Mouse (Mus musculus) forebrain, embryonic 14.5 days (tissue): ENCODE data around the gene Lrrc4. TPM values are rescaled to one million over a fixed set of nuclear protein-coding genes. Genes with fewer than 3 reads are reported as not detected.

ENCODE experiments used
- ATAC-seq: fragments of 200-750 bp; cut with Nextera tagmentation; 2 replicates; pipeline ENCODE4 v1.8.0; 2017; ENCODE audit warnings: mild to moderate bottlenecking, moderate library complexity
- DNase-seq: peaks from one replicate; pipeline ENCODE4 v3.0.0-alpha.2; 2015; ENCODE audit warnings: low spot score
- H3K27ac ChIP-seq: fragments of 300-500 bp; sonication (generic); 2 replicates; pipeline ENCODE4 v1.5.1; 2014; ENCODE audit warnings: low read depth, mild to moderate bottlenecking, control low read depth, low read length, moderate library complexity
- H3K27me3 ChIP-seq: fragments of 300-500 bp; sonication (generic); replicated peaks from 2 replicates; pipeline ENCODE4 v1.6.1; 2014; ENCODE audit warnings: low read length, control low read depth, mixed read lengths; ENCODE audit not compliant: control insufficient read depth, insufficient read depth
- H3K36me3 ChIP-seq: fragments of 300-500 bp; sonication (generic); 2 replicates; pipeline ENCODE4 v1.6.1; 2014; ENCODE audit warnings: low read length, control low read depth; ENCODE audit not compliant: control insufficient read depth, insufficient read depth
- H3K4me1 ChIP-seq: fragments of 300-500 bp; sonication (generic); 2 replicates; pipeline ENCODE4 v1.6.1; 2014; ENCODE audit warnings: antibody characterized with exemption, low read length, control low read depth; ENCODE audit not compliant: control insufficient read depth, insufficient read depth
- H3K4me2 ChIP-seq: fragments of 300-500 bp; sonication (generic); 2 replicates; pipeline ENCODE4 v1.6.1; 2014; ENCODE audit warnings: mild to moderate bottlenecking, control low read depth, low read length
- H3K4me3 ChIP-seq: fragments of 300-500 bp; sonication (generic); 2 replicates; pipeline ENCODE4 v1.5.1; 2014; ENCODE audit warnings: low read depth, low read length, control low read depth
- H3K9ac ChIP-seq: fragments of 300-500 bp; sonication (generic); 2 replicates; pipeline ENCODE4 v1.6.1; 2014; ENCODE audit warnings: mild to moderate bottlenecking, low read length, control low read depth, moderate library complexity
- H3K9me3 ChIP-seq: fragments of 300-500 bp; sonication (generic); replicated peaks from 2 replicates; pipeline ENCODE4 v1.6.1; 2016; ENCODE audit warnings: low read length, control low read depth, mixed read lengths; ENCODE audit not compliant: control insufficient read depth
- WGBS: fragments of 180-500 bp; shearing (Covaris S2); extraction: QIAGEN DNeasy Blood & Tissue Kit; methylation state at CpG from one replicate; pipeline ENCODE4 v1.1.7; 2014; 5-methylcytosine and 5-hydroxymethylcytosine counted together
- polyA plus RNA-seq: library from polyadenylated mRNA; unstranded; fragments of >200 nt; fragmentation: Nextera tagmentation; extraction: Ambion mirVana; gene quantifications from 2 replicates; pipeline ENCODE4 v1.2.1, GENCODE M21; 2014

Gene Lrrc4
- polyA plus RNA-seq, 1 experiment from 2014 or later, result 5.8 TPM

DNA sequence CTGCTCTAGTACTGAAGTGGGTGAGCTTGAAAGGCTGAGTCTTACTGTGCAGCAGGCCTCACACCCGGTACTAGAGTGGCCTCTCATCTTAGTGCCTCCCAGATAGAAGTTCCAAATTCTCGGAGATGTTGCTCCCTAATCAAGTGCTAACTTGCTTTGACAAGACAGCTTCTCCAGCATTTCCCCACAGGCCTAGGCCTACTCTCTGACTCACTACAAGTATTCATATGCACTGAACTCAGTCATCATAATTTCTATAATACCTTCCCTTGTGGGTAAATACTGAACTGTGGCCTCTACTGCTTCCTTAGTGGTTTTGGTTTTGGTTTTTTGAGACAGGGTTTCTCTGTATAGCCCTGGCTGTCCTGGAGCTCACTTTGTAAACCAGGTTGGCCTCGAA, 8.2 kb downstream of the Lrrc4 start:
- H3K4me2 ChIP-seq, result no peak overlapping the region
- no peaks in the 10 kb centered on the region for H3K27me3 ChIP-seq
- H3K4me3 ChIP-seq, result no peak overlapping the region
- no peak overlapping the region for H3K27ac ChIP-seq
- DNase-seq (no peak), ATAC-seq (no peak)
- no peaks in the 10 kb centered on the region for H3K9me3 ChIP-seq
- 86% methylated on average over 3 of the region's 3 CpGs for WGBS
- peaks cover 13% of the 10 kb centered on the region; the same call in 1 of the 2 replicates for H3K36me3 ChIP-seq
- H3K9ac ChIP-seq, result no peak overlapping the region
- peaks cover 35% of the 10 kb centered on the region for H3K4me1 ChIP-seq

DNA sequence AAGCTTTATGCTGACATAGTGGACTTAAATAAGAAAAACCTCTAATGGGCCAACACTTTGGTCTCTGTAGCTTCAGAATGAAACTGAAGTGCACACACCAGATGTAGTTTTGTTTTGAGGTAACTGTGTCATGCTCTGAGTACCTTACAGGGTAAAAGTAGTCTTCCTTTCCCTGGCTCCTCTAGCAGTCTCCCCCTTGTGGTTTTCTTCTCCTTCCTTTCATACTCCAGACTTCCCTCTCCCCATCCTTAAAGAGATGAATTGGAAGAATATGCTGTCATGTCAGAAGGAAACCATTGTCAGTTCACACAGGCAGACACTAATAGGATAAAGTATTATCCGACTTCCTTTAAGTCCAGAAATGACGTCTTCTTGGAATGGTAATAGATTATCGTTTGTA, 9.3 kb downstream of the Lrrc4 start:
- 79% methylated on average over 3 of the region's 3 CpGs for WGBS
- no peak for DNase-seq
- H3K36me3 ChIP-seq, result peaks cover 13% of the 10 kb centered on the region; the same call in 1 of the 2 replicates
- no peak overlapping the region for H3K4me3 ChIP-seq
- H3K4me2 ChIP-seq, result no peak overlapping the region
- H3K27ac ChIP-seq, result no peak overlapping the region
- H3K27me3 ChIP-seq, result no peaks in the 10 kb centered on the region
- ATAC-seq, result no peak
- peaks cover 25% of the 10 kb centered on the region for H3K4me1 ChIP-seq
- H3K9me3 ChIP-seq, result no peaks in the 10 kb centered on the region
- no peak overlapping the region for H3K9ac ChIP-seq

DNA sequence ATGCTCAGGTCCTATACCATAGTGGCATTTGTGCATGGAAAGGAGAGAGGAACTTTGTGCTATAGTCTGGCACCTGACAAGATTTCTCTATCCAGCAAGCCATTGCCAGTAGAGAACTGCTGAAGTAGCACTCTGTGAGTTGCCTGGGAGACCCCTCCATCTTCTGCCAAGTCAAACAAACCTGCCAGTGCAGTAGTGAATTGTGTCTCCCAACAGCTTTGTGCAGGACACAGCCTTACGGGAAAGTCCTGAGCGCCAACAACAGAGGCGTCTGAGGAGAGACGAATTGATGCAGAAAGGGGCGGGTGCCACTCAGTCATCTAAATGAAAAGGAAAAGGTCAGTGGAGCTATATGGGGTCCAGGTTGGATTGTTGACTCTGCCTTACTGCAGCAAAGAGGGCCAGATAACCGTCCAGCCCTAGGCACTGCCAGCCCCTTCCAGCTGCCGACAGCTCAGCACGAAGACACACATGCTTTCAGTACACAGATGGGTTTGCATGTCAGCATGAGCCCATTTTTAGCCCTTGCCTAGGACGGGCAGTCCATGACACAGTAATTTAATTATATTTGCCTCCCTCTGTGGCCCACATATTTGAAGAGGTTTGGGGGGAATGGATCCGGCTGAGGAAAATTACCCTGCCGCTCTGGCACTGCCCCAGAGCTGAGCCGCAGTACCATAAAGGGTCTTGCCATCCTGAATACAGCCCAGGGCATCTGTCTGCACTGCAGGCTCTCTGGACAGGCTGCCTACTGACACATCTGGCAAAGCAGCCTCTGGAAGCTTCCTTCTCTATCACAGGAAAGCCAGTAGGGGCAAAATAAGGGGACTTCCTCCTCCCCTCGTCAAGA, 11.8 kb downstream of the Lrrc4 start:
- WGBS, result 72% methylated on average over 13 of the region's 13 CpGs
- H3K27me3 ChIP-seq, result no peaks in the 10 kb centered on the region
- peaks cover 22% of the 10 kb centered on the region; the same call in 1 of the 2 replicates for H3K36me3 ChIP-seq
- H3K4me3 ChIP-seq, result no peak overlapping the region
- H3K9me3 ChIP-seq, result no peaks in the 10 kb centered on the region
- H3K9ac ChIP-seq, result no peak overlapping the region
- H3K4me1 ChIP-seq, result peaks cover 7% of the 10 kb centered on the region; the same call in 1 of the 2 replicates
- ATAC-seq (peak; percentile 27; the same call in 1 of the 2 replicates), DNase-seq (peak; percentile 40)
- H3K27ac ChIP-seq, result no peak overlapping the region
- H3K4me2 ChIP-seq, result no peak overlapping the region

DNA sequence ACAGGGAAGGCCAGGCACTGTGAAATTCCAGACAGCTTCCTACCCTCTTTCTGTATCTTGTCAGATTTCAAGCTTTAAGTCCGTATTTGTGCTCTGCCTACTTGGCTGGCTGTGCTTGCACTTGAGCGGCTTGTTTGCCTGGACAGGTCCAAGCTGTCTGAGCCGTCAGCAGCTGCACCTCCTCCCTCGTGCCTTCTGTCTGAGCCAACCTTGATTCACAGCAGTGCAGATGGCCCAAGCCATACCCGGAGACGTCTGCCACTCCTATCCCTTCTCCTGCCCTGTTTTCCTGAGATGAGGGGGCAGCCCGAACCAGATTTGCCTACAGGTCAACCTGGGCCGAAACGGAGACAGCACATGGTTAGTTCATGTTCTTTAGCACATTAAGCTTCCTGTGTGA, 14.5 kb downstream of the Lrrc4 start:
- no peaks in the 10 kb centered on the region for H3K27me3 ChIP-seq
- H3K9me3 ChIP-seq, result no peaks in the 10 kb centered on the region
- peak; percentile 76 for ATAC-seq
- 63% methylated on average over 9 of the region's 9 CpGs for WGBS
- no peak overlapping the region for H3K9ac ChIP-seq
- peaks cover 7% of the 10 kb centered on the region; the same call in 1 of the 2 replicates for H3K4me1 ChIP-seq
- no peak overlapping the region for H3K4me3 ChIP-seq
- H3K36me3 ChIP-seq, result peaks cover 17% of the 10 kb centered on the region; the same call in 1 of the 2 replicates
- no peak overlapping the region for H3K27ac ChIP-seq
- no peak overlapping the region for H3K4me2 ChIP-seq
- DNase-seq, result peak; percentile 54

DNA sequence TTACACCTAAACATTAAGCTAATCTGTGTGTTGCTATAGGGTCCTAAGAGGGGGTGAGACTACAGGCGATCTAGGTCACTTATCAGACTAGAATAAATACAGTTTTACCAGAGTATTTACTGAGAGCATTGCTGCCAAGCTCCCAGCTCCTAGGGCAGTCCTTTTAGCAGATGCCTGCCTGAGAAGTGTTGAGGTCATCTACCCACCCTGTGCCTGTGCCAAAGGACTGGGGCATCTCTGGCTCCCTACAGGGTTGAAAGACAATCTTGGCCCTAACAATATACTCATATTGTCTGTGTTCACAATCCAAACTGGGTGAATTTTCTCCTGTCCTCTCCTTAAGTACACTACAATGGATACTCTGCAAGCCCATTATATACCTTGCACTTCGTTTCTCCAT, 16.7 kb downstream of the Lrrc4 start:
- Histone ChIP-seq H3K9me3 (no peaks in the 10 kb centered on the region), H3K36me3 (peaks cover 9% of the 10 kb centered on the region; the same call in 1 of the 2 replicates), H3K9ac (no peak overlapping the region), H3K4me1 (peaks cover 7% of the 10 kb centered on the region; the same call in 1 of the 2 replicates), H3K27ac (no peak overlapping the region), H3K4me3 (no peak overlapping the region), H3K4me2 (no peak overlapping the region), H3K27me3 (no peaks in the 10 kb centered on the region)
- DNase-seq, result no peak
- WGBS, result 66% methylated on average over 2 of the region's 2 CpGs
- ATAC-seq, result no peak

DNA sequence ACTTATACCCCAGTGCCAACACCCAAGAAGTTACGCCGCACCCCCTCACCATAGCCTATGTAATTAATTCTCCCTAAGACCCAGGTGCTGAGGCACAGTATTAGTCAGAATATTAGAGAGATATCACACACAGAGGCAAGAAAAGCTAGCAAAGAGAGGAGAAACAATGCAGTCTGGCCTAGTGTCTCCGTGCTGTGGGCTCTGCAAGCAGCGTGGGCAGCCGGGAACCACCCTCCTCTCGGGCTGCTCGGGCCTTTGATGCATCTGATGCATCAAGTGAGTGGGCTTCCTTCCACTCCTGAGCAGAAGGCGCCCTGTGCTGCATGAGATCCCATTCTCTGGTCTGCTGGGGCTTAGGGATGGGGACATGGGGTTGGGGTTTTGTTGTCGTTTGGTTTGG, 18.5 kb downstream of the Lrrc4 start:
- Histone ChIP-seq H3K27me3 (no peaks in the 10 kb centered on the region), H3K36me3 (peaks cover 14% of the 10 kb centered on the region; the same call in 1 of the 2 replicates), H3K9me3 (no peaks in the 10 kb centered on the region), H3K4me3 (no peak overlapping the region), H3K4me2 (no peak overlapping the region), H3K9ac (no peak overlapping the region), H3K4me1 (no peaks in the 10 kb centered on the region; the same call in 1 of the 2 replicates), H3K27ac (no peak overlapping the region)
- DNase-seq (no peak), ATAC-seq (no peak)
- 86% methylated on average over 9 of the region's 9 CpGs for WGBS

DNA sequence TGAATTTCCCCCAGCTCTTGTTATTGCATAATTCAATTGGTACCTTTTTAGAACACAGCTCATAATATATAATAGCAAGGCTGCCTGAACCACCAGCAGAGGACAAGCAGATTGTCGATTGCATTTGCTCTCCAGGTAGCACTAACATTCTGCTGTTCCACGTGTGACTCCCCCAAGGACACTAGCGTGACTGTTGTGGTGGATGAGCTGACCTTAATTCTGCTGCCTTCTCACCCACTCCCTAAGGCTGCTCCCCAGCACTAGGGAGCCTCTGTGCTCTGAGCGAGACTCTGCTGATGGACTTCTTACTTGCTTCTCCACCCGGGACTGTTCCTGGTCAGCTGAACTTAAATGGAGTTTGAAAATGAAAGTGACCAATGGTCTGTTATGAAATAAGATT, 26.8 kb downstream of the Lrrc4 start:
- H3K27ac ChIP-seq, result no peak overlapping the region
- 91% methylated on average over 5 of the region's 5 CpGs for WGBS
- no peak for ATAC-seq
- no peak overlapping the region for H3K4me2 ChIP-seq
- no peak overlapping the region for H3K4me3 ChIP-seq
- H3K9me3 ChIP-seq, result no peaks in the 10 kb centered on the region
- peaks cover 5% of the 10 kb centered on the region; the same call in 1 of the 2 replicates for H3K36me3 ChIP-seq
- no peak for DNase-seq
- no peaks in the 10 kb centered on the region for H3K27me3 ChIP-seq
- H3K9ac ChIP-seq, result no peak overlapping the region
- no peaks in the 10 kb centered on the region for H3K4me1 ChIP-seq

DNA sequence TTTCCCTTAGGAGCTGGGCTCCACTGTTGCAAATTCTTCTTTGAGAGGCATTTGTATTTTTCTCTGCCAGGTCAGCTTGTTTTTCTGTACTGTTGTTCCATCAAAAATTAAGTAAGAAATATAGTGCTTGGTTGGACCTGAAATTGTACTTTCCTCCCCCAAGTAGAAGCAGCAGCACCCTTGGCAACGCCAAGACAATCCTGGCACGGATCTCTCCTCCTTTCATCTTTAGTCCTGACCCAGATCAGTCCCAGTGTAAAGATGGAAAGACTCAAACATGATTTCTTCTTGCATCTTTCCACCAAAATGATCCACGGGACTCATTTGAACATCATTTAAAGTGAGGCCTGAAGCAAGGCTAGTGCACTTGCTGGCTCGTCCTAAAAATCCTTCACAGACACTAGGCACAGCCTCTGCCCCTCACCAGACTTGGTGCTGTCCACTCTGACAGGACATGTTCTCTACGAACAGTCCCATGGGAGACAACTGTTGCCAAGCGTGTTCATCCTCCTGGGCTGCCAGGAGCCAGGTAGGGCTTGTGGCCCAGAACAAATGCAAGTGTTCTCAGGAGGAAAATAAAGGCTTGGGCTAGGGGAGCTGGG, 27.8 kb downstream of the Lrrc4 start:
- Histone ChIP-seq H3K9me3 (no peaks in the 10 kb centered on the region), H3K36me3 (no peaks in the 10 kb centered on the region), H3K27me3 (no peaks in the 10 kb centered on the region), H3K4me1 (no peaks in the 10 kb centered on the region), H3K9ac (no peak overlapping the region), H3K4me3 (no peak overlapping the region), H3K27ac (no peak overlapping the region), H3K4me2 (no peak overlapping the region)
- WGBS, result 89% methylated on average over 6 of the region's 6 CpGs
- DNase-seq (no peak), ATAC-seq (no peak)

DNA sequence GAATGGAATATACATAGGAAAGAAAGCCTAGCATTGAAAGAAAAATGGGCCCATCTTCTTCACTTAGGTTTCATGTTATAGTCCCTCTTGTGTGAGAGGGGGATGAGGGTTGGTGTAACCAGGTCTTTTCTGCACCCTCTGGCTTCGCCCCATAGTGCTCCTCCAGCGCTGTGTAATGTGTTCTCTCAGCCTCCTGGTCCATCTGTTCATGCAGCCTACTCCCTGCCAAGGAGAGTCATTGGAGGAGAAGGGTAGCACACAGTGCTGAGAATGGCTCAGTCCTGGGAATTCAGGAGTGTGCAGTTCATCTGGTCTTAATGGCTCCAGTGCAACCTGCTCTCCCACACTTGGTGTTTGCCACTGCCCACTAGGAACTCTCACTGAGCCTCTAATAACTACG, 30.6 kb downstream of the Lrrc4 start:
- no peak overlapping the region for H3K4me3 ChIP-seq
- ATAC-seq (peak; percentile 75; the same call in 1 of the 2 replicates), DNase-seq (peak; percentile 42)

More for the DNA sequence above, 30.6 kb downstream of the Lrrc4 start:
- Histone ChIP-seq H3K27me3 (no peaks in the 10 kb centered on the region), H3K4me1 (peaks cover under 1% of the 10 kb centered on the region), H3K9me3 (no peaks in the 10 kb centered on the region), H3K27ac (no peak overlapping the region), H3K36me3 (no peaks in the 10 kb centered on the region), H3K9ac (no peak overlapping the region), H3K4me2 (no peak overlapping the region)
- WGBS, result 84% methylated on average over 3 of the region's 3 CpGs
